Mouse (Mus musculus): Measurements from ENCODE around the gene Galp. TPM values are rescaled to one million over a fixed set of nuclear protein-coding genes. Genes with fewer than 3 reads are reported as not detected.
"Not testable (repeated sequence)": the region's sequence is repeated elsewhere in the genome, so short reads cannot be mapped to it uniquely, and the experiment has no call there.

The Galp gene
- polyA plus RNA-seq, 1 experiment from 2014 or later = not detected

- Histone ChIP-seq H3K4me3 (replicated peaks; ENCODE audit: low read depth, low read length) (no peak overlapping the region), H3K9ac (replicated peaks; ENCODE audit: low read length) (no peak overlapping the region), H3K36me3 (ENCODE audit: control insufficient read depth, insufficient read depth, low read length) (no peaks in the 10 kb centered on the region), H3K9me3 (ENCODE audit: control insufficient read depth, low read length) (no peaks in the 10 kb centered on the region; the same call in 1 of the 2 replicates), H3K27me3 (ENCODE audit: control insufficient read depth, insufficient read depth, low read length) (no peaks in the 10 kb centered on the region), H3K4me1 (ENCODE audit: control insufficient read depth, insufficient read depth, low read length) (no peaks in the 10 kb centered on the region), H3K4me2 (ENCODE audit: low read length) (no peak overlapping the region), H3K27ac (replicated peaks; ENCODE audit: low read depth, low read length) (no peak overlapping the region)
- DNase-seq = no peak
- ATAC-seq (ENCODE audit: low FRiP score, low TSS enrichment) = no peak
- 47% methylated on average over 5 of the region's 5 CpGs for WGBS
These were observed 16.3 kb downstream of the Galp start for GRCm38 (mm10) chr7:6213144-6213543.

DNA sequence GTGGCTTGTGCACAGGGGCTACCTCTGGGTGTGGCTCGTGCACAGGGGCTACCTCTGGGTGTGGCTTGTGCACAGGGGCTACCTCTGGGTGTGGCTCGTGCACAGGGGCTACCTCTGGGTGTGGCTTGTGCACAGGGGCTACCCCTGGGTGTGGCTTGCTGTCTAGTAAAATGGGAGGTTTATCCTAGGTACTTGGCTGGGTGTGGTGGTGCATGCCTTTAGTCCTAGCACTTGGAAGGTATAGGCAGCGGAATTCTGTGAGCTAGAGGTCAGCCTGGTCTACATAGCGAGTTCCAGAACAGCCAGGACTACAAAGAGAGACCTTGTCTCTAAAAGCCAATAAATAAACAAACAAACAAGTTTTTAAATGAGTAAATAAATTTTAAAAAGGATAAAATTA lies 17.8 kb downstream of the Galp start:
- H3K36me3 ChIP-seq (ENCODE audit: control insufficient read depth, insufficient read depth, low read length); H3K9me3 ChIP-seq (ENCODE audit: control insufficient read depth, low read length); H3K4me2 ChIP-seq (ENCODE audit: low read length); ATAC-seq (ENCODE audit: low FRiP score, low TSS enrichment); DNase-seq; H3K27me3 ChIP-seq (ENCODE audit: control insufficient read depth, insufficient read depth, low read length); H3K27ac ChIP-seq (replicated peaks; ENCODE audit: low read depth, low read length); H3K4me1 ChIP-seq (ENCODE audit: control insufficient read depth, insufficient read depth, low read length); H3K9ac ChIP-seq (replicated peaks; ENCODE audit: low read length); H3K4me3 ChIP-seq (replicated peaks; ENCODE audit: low read depth, low read length): not testable (repeated sequence)
- 76% methylated on average over 3 of the region's 4 CpGs for WGBS

GRCm38 (mm10) chr7:6220147-6220546 lies 23.3 kb downstream of the Galp start:
- H3K4me3 ChIP-seq (replicated peaks; ENCODE audit: low read depth, low read length) = no peak overlapping the region
- ATAC-seq (ENCODE audit: low FRiP score, low TSS enrichment) = no peak
- H3K9me3 ChIP-seq (ENCODE audit: control insufficient read depth, low read length) = no peaks in the 10 kb centered on the region
- no peaks in the 10 kb centered on the region for H3K27me3 ChIP-seq (ENCODE audit: control insufficient read depth, insufficient read depth, low read length)
- no peak overlapping the region for H3K4me2 ChIP-seq (ENCODE audit: low read length)
- DNase-seq = no peak
- no peak overlapping the region for H3K9ac ChIP-seq (replicated peaks; ENCODE audit: low read length)
- no peak overlapping the region for H3K27ac ChIP-seq (replicated peaks; ENCODE audit: low read depth, low read length)
- H3K4me1 ChIP-seq (ENCODE audit: control insufficient read depth, insufficient read depth, low read length) = no peaks in the 10 kb centered on the region
- WGBS = 62% methylated on average over 3 of the region's 3 CpGs
- H3K36me3 ChIP-seq (ENCODE audit: control insufficient read depth, insufficient read depth, low read length) = no peaks in the 10 kb centered on the region

DNA sequence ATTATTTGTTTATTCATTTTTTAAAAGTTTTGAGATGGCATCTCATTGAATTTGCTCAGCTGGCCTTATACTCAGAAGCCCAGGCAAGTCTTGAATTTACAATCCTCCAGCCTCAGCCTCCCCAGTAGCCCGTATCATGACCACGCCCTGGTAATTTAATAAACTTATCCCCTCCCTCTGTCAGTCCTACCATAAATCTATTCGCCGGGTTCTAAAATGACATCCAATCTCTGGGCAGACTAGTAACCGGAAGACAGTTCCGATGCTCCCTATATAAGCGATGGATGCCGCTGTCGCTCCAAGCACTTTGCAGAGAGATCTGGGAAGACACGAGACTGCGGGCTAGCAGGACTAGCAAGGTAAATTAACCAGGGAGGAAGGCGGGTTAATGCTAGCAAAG lies 25.1 kb downstream of the Galp start, which contains the start of gene Zscan5b:
Gene Zscan5b, plus strand, starts transcription at position 301 of the 400 bp plus-strand sequence.
- ATAC-seq (ENCODE audit: low FRiP score, low TSS enrichment) (no peak), DNase-seq (no peak)
- Histone ChIP-seq H3K27ac (replicated peaks; ENCODE audit: low read depth, low read length) (no peak within 1 kb of the TSS), H3K4me2 (ENCODE audit: low read length) (no peak within 1 kb of the TSS), H3K27me3 (ENCODE audit: control insufficient read depth, insufficient read depth, low read length) (no peaks in the 10 kb centered on the region), H3K36me3 (ENCODE audit: control insufficient read depth, insufficient read depth, low read length) (no peaks in the 10 kb centered on the region), H3K9ac (replicated peaks; ENCODE audit: low read length) (no peak within 1 kb of the TSS), H3K4me1 (ENCODE audit: control insufficient read depth, insufficient read depth, low read length) (no peaks in the 10 kb centered on the region), H3K4me3 (replicated peaks; ENCODE audit: low read depth, low read length) (no peak within 1 kb of the TSS), H3K9me3 (ENCODE audit: control insufficient read depth, low read length) (no peaks in the 10 kb centered on the region)
- 95% methylated on average over 12 of the region's 12 CpGs for WGBS

- peak; percentile 3 for DNase-seq
- H3K36me3 ChIP-seq (ENCODE audit: control insufficient read depth, insufficient read depth, low read length) = not testable (repeated sequence)
- WGBS = 59% methylated on average over 8 of the region's 8 CpGs
These were observed 31.6 kb downstream of the Galp start for GRCm38 (mm10) chr7:6228491-6228890.

DNA sequence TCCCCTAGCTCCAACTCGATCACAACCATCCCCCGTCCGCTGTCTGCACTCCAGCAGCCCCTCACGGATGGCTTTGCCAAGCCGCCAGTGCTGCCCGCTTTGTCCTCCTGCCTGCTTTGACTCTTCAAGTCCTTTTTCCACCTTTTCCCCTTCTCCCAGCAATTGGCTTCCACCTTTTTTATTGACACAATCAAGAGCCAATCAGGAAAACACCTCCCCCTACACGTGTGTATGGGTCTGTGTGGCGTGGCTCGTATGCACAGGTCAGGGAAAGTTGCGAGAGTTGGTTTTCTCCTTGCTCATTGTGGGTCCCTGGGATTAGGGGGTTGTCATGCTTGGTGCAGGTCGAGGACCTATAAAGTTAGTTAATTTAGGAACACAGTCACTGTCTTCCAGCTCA lies 42.9 kb downstream of the Galp start:
- H3K4me2 ChIP-seq (ENCODE audit: low read length) = no peak overlapping the region
- ATAC-seq (ENCODE audit: low FRiP score, low TSS enrichment) = no peak
- no peak overlapping the region for H3K9ac ChIP-seq (replicated peaks; ENCODE audit: low read length)
- H3K4me1 ChIP-seq (ENCODE audit: control insufficient read depth, insufficient read depth, low read length) = no peaks in the 10 kb centered on the region
- H3K27me3 ChIP-seq (ENCODE audit: control insufficient read depth, insufficient read depth, low read length) = no peaks in the 10 kb centered on the region
- peaks cover 1% of the 10 kb centered on the region; the same call in 1 of the 2 replicates for H3K9me3 ChIP-seq (ENCODE audit: control insufficient read depth, low read length)
- no peak overlapping the region for H3K4me3 ChIP-seq (replicated peaks; ENCODE audit: low read depth, low read length)
- WGBS = 51% methylated on average over 11 of the region's 11 CpGs
- no peak for DNase-seq
- H3K27ac ChIP-seq (replicated peaks; ENCODE audit: low read depth, low read length) = no peak overlapping the region
- no peaks in the 10 kb centered on the region for H3K36me3 ChIP-seq (ENCODE audit: control insufficient read depth, insufficient read depth, low read length)

More at GRCm38 (mm10) chr7:6228491-6228890, 31.6 kb downstream of the Galp start:
- not testable (repeated sequence) for H3K27me3 ChIP-seq (ENCODE audit: control insufficient read depth, insufficient read depth, low read length); H3K9ac ChIP-seq (replicated peaks; ENCODE audit: low read length); H3K4me2 ChIP-seq (ENCODE audit: low read length); H3K4me3 ChIP-seq (replicated peaks; ENCODE audit: low read depth, low read length); H3K9me3 ChIP-seq (ENCODE audit: control insufficient read depth, low read length); H3K27ac ChIP-seq (replicated peaks; ENCODE audit: low read depth, low read length); H3K4me1 ChIP-seq (ENCODE audit: control insufficient read depth, insufficient read depth, low read length); ATAC-seq (ENCODE audit: low FRiP score, low TSS enrichment)

DNA sequence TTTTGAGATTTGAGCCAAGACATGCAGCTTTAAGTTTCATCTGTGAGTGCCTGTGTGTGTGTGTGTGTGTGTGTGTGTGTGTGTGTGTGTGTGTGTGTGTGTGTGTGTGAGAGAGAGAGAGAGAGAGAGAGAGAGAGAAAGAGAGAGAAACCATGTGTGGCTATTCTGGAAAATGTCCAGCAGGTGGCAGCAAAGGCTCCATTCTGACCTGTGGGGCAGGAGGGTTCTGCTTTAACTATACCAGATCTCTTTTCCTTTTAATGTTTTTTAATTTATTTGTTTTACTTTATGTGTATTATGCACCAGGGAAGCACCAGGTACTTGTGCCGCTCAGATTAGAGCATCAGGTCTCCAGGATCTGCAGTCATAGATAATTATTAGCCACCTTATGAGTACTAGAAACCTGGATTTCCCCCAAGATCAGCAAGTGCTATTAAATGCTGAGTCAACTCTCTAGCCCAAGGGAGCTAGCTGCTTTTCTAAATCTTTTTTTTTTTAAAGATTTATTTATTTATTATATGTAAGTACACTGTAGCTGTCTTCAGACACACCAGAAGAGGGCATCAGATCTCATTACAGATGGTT lies 44.0 kb downstream of the Galp start:
- not testable (repeated sequence) for H3K27ac ChIP-seq (replicated peaks; ENCODE audit: low read depth, low read length); H3K4me3 ChIP-seq (replicated peaks; ENCODE audit: low read depth, low read length); H3K9ac ChIP-seq (replicated peaks; ENCODE audit: low read length); ATAC-seq (ENCODE audit: low FRiP score, low TSS enrichment); H3K9me3 ChIP-seq (ENCODE audit: control insufficient read depth, low read length); H3K4me1 ChIP-seq (ENCODE audit: control insufficient read depth, insufficient read depth, low read length); H3K36me3 ChIP-seq (ENCODE audit: control insufficient read depth, insufficient read depth, low read length); H3K4me2 ChIP-seq (ENCODE audit: low read length); H3K27me3 ChIP-seq (ENCODE audit: control insufficient read depth, insufficient read depth, low read length)
- WGBS = 28% methylated on average over 1 of the region's 1 CpGs
- DNase-seq = peak; percentile 57

DNA sequence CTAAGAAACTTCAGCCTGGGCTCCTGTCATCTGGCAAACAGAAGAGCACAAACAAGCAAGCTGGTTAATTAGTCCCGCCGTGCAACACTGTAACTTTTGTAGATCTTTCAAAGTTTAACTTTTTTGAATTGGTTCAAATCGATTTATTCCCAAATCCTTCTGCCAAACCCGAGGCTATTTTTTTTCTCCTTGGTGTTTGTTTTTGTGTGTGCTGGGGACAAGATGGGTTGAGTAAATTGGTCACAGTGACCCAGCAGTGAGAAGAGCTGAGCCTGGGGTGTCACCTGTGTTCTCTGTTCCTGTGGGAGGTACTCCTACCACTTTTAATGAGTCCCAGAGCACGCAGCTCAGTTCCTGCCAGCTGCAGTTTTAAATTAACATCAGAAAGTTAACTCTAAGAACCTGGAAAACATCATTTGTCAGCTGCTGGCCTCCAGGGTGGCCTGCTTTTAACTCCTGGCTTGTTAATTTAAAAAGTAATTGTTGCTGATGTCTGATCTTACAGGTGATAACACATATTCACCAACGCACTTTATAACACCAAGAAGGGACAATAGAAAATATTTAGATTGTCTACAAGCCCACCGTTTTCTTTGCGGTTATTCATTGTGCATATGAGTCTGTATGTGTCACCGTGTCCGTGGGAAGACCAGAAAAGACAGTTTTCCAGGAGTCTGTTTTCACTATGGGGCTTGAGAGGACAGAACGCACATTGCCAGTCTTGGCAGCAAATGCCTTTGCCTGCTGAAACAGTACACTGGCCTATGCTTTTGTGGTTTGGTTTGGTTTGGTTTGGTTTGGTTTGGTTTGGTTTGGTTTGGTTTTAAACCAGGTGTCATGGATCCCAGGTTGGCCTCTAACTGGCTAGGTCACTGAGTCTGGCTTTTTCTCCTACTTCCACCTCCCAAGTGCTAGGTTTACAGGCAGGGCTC lies 47.7 kb downstream of the Galp start:
- Histone ChIP-seq H3K36me3 (ENCODE audit: control insufficient read depth, insufficient read depth, low read length) (no peaks in the 10 kb centered on the region), H3K27me3 (ENCODE audit: control insufficient read depth, insufficient read depth, low read length) (no peaks in the 10 kb centered on the region), H3K9me3 (ENCODE audit: control insufficient read depth, low read length) (no peaks in the 10 kb centered on the region), H3K4me3 (replicated peaks; ENCODE audit: low read depth, low read length) (no peak overlapping the region), H3K27ac (replicated peaks; ENCODE audit: low read depth, low read length) (no peak overlapping the region), H3K4me1 (ENCODE audit: control insufficient read depth, insufficient read depth, low read length) (no peaks in the 10 kb centered on the region), H3K4me2 (ENCODE audit: low read length) (no peak overlapping the region), H3K9ac (replicated peaks; ENCODE audit: low read length) (no peak overlapping the region)
- no peak for ATAC-seq (ENCODE audit: low FRiP score, low TSS enrichment)
- WGBS = 62% methylated on average over 11 of the region's 11 CpGs
- no peak for DNase-seq

DNA sequence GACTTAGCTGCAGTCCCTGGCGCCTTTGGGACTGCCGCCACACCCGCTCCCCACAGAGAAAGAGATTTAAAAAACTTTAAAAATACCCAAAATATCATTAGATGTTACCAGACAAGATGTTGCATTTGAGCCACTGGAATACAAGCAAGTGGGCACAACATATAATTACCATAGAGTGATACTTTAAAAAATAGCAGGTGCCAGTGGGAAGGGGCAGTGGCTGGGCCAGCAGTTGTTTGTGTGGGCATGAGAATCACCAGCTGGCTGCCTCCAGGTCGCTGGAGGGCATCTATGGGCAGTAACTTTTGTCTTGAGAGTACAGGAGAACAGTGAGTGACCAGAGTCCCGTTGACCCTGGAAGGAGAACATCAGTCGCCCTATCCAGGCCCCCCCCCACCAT lies 55.5 kb downstream of the Galp start, which contains the start of gene Epp13:
Gene Epp13, plus strand, starts transcription at position 301 of the 400 bp plus-strand sequence.
- 81% methylated on average over 6 of the region's 6 CpGs for WGBS
- Histone ChIP-seq H3K9me3 (ENCODE audit: control insufficient read depth, low read length) (no peaks in the 10 kb centered on the region), H3K27ac (replicated peaks; ENCODE audit: low read depth, low read length) (no peak within 1 kb of the TSS), H3K4me3 (replicated peaks; ENCODE audit: low read depth, low read length) (no peak within 1 kb of the TSS), H3K4me2 (ENCODE audit: low read length) (no peak within 1 kb of the TSS), H3K4me1 (ENCODE audit: control insufficient read depth, insufficient read depth, low read length) (no peaks in the 10 kb centered on the region), H3K9ac (replicated peaks; ENCODE audit: low read length) (no peak within 1 kb of the TSS), H3K27me3 (ENCODE audit: control insufficient read depth, insufficient read depth, low read length) (no peaks in the 10 kb centered on the region), H3K36me3 (ENCODE audit: control insufficient read depth, insufficient read depth, low read length) (no peaks in the 10 kb centered on the region)
- ATAC-seq (ENCODE audit: low FRiP score, low TSS enrichment) = no peak
- no peak for DNase-seq

All from midbrain, embryonic 14.5 days (tissue).